Mouse (Mus musculus) urinary bladder, postnatal 4 days (tissue): ENCODE measurements around the gene Slc9a3r2.
"Not testable (repeated sequence)": the region's sequence is repeated elsewhere in the genome, so short reads cannot be mapped to it uniquely, and the experiment has no call there.

ENCODE experiments used
- DNase-seq, 2 experiments: peaks; one replicate each; pipeline ENCODE4 v3.0.0; 2021 to 2022; ENCODE audit warnings: low spot score in 2 of 2

Gene Slc9a3r2

DNA sequence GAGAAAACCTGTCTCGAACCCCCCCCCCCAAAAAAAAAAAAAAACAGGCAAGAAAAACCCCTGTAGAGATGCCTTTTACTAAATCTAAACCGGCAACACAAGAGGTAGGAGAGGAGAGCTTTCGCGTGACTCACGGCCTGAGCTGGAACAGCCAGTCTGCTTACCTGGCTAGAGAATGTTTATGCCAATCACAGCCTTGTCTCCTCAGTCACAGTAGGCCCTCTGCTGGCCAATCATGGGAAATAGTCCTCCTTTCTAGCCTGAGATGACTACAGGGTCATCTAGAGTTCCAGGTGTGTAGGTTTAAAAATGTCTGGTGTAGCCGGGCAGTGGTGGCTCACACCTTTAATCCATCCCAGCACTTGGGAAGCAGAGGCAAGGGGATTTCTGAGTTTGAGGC, 17.3 kb upstream of the Slc9a3r2 start:
- DNase-seq, result no peak

DNA sequence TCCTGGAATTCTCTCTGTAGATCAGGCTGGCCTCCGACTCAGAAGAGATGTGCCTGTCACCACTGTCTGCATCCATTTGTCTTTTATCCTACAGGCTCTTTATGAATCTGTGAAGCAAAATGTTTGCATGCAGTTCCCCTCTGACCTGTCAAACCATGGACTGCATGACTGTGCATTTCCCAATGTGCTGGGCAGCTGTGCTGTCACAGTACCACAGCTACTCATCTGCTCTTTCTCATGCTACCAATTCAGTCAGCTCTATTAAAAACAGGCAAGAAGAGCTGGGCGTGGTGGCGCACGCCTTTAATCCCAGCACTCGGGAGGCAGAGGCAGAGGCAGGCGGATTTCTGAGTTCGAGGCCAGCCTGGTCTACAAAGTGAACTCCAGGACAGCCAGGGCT, 16.9 kb upstream of the Slc9a3r2 start:
- not testable (repeated sequence) for DNase-seq

- no peak for DNase-seq
These were observed 8.1 kb upstream of the Slc9a3r2 start, which contains the start of gene Npw for GRCm38 (mm10) chr17:24658017-24658758. Npw (minus strand) TSS chr17:24658457.

DNA sequence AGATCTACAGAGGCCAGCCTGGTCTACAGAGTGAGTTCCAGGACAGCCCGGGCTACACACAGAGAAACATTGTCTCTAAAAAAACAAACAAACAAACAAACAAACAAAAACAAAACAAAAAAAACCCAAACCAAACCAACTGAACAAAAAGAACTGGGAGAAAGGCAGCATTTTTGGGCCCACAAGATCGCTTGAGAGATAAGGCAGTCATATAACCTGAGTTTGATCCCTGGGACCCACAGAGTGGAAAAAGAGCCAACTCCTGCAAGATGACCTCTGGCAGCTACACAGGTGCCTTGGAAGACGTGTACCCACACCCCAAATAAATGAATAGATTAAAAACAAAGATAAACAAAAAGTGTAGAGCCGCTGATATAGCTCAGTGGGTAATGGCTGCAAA, 4.8 kb upstream of the Slc9a3r2 start:
- no peak for DNase-seq

- peak; percentile 67 to 85 for DNase-seq
These were observed 4.0 kb upstream of the Slc9a3r2 start for GRCm38 (mm10) chr17:24653967-24654710.

- DNase-seq, result no peak
These were observed 1.7 kb upstream of the Slc9a3r2 start for GRCm38 (mm10) chr17:24651835-24652234.

DNA sequence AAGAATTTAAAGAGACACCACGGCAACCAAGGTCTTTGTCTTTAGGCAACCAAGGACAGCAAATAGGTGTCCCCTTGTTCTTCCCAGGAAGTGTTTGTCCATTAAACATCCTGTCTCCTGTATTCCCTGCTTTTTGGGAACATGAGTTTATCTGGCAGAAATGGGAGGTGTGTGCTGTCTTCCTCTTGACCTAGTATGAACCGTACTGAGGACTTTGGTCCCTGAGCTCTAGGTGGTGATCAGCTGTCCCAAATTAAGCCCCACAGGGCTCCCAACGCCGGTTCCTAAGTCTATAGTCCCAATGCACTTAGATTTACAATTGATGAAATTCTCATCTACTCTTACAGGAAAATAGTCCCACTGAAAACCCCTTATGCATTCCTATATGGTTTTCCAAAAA, 639 bp upstream of the Slc9a3r2 start:
- DNase-seq, result no peak

- DNase-seq, result no peak
These were observed 502 bp downstream of the Slc9a3r2 start for GRCm38 (mm10) chr17:24649581-24650069.

DNA sequence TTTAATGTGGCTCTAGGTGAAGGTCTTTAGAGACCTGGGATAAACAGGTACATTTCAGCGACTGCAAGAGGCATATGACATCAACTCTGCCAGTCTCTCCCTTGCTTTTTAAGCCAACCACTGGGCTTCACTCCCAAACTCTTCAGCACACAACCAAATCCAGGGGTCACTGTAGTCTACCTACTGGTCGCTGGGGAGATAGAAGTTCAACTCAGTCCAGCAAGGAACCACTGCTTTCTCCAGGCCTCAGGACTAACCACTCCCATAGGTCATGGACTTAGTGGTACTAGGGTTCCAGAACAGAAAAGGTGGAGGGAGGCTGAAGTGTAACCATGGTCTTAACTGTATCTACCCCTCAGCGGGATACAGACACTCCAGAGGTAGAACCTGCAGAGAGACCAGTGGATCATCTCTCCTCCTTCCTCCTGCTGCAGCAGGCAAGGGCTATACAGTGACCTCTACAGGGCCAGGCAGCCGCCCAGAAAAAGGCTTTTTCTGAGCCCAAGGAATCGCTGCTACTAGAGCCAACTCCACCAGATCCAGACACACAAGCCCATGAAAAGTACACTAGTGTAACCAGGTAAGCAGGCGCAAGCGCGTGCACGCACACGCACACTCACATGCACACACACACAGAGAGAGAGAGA, 1.3 kb downstream of the Slc9a3r2 start:
- no peak for DNase-seq

DNA sequence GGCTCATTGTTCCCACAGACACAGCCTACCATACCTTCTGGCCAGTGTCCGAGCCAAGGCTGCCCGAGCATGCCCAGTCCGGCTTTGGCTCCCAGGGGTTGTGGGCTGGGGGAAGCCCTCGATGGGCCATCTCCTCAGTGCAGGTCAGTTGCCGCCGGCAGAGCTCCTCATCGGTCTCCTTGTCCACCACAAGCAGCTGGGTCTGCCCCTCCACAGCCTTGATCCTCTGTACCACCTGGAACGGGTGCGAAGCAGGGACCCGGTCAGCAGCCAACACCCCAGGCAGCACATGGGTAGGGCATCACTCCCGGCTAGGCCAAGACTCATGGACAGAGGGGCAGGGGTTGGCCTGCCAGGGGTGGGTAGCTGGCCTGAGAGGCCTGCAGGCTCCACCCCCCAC, 2.6 kb downstream of the Slc9a3r2 start:
- DNase-seq, result no peak

DNA sequence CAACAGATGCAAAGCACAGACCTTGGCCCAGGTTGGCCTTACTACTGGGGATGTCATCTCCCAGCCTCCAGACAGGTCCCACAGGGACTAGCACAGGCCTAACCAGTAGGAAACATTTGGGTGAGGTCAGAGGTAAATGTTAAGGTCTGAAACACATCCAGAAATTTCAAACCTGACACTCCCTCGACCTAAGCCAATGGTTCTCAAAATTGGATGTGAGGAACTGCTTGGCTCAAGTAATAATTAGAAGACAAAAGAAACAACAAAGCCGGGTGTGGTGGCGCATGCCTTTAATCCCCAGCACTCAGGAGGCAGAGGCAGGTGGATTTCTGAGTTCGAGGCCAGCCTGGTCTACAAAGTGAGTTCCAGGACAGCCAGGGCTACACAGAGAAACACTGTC, 3.7 kb downstream of the Slc9a3r2 start:
- DNase-seq, result no peak

GRCm38 (mm10) chr17:24645916-24646315, 4.2 kb downstream of the Slc9a3r2 start:
- no peak for DNase-seq

DNA sequence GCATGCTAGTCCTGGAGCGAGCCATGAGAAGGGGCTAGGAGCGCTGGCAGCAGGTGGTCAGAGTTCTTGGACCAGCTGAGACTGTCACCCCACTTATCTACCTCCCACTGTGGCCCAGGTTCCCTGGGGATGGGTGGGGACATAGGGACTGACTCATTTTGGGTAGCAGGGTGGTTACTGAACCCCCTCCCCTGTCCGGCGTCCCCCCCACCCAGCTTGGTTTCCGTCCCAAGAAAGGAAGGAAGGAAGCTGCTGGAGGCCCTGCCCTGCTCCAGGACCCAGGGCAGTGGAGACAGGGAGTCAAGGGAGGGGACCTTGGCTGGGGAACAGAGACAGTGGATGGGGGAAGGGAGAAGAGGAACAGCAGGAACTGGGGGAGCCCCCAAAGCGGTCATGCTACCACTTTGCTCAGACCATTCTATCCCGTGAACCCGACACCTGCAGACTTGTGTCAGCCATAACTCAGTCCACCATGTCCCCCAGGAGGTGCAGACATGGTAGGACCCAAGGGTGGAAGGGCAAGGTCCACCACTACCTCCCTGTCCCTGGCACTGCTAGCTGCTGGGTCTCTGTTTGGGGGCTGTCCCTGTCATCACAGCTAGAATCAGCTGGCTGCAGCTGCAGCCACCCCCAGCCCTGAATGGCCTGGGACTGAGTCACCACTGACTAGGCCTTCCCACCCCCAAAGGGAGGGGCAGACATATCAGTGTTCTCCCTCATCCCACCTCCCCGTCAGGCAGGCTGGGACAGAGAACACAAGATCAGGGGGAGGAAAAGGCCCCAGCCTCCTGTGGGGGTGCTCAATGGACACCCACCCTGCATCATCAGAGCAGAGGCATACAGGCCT, 5.0 kb downstream of the Slc9a3r2 start:
- no peak for DNase-seq

DNA sequence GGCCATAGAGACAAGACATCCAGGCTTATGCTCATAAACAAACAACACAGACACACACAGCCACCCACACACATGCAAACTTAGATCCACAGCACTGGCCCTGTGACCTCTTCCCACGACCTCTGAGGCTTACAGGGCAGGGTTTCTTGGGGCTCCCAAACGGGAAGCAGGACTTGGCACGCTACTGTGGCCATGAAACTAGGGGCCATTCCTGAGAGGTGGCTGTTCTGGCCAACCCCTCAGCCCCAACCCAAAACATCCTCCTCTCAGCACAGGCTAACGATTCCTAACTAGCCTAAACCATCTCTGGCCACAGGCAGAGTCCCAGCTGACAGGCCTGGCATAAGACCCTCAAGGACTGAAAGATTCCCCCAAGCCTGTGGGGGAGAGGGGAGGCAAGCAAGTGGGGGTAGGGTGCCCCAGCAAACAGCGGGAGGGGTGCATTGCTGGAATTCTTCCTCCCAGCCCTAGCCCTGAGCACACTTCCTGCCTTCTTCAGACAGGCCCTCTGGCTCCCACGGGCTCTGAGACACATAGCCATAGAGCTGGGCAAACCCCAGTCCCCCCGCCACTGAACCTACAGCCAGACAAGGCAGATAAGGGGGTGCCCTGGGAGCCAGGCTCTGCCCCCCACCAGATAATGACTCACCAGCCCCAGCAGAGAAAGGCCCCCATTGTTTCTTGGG, 6.0 kb downstream of the Slc9a3r2 start:
- no peak for DNase-seq

- no peak for DNase-seq
These were observed 7.3 kb downstream of the Slc9a3r2 start for GRCm38 (mm10) chr17:24642791-24643343.

GRCm38 (mm10) chr17:24641944-24642343, 8.2 kb downstream of the Slc9a3r2 start:
- no peak for DNase-seq

- DNase-seq, result no peak
These were observed 9.5 kb downstream of the Slc9a3r2 start for GRCm38 (mm10) chr17:24640581-24640980.

DNA sequence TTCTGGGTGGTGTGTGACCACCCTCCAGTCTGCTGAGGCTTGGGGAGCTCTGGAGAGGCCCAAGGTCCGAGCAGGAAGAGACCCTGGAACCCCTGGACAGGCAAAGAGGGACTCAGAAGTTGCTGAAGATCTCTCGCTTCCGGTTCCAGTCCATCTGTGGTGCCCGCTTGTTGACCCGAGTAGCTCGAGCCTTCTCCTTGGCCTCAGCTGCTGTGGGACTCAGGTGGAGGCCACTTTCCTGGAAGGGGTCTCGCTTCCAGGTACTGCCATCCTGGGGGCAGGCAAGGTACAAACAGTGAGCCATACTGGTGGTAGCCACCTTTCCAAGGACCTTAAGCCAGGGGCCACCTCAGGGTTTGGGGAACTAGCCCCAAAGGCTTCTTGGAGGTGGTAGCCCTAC, 10.0 kb downstream of the Slc9a3r2 start:
- DNase-seq, result no peak

DNA sequence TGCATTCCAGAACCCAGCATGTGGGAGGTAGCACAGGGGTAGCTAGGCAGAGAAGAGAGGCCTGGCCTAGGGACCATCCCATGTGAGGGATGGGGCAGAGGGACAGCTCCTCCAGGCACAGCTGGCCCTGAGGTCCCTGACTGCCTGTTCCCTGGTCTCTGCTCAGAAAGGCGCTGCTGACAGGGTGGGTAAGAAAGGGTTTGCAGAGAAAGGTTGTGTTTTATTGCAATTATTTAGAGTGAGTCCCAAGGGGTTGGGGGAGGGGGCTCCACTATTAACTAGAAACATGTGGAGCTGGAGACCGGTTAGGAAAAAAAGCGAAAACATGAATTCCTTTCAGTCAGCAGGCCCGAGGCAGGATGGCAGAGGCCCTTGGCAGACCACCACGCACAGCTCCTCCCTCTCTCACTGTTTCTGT, 10.5 kb downstream of the Slc9a3r2 start:
- no peak for DNase-seq

DNA sequence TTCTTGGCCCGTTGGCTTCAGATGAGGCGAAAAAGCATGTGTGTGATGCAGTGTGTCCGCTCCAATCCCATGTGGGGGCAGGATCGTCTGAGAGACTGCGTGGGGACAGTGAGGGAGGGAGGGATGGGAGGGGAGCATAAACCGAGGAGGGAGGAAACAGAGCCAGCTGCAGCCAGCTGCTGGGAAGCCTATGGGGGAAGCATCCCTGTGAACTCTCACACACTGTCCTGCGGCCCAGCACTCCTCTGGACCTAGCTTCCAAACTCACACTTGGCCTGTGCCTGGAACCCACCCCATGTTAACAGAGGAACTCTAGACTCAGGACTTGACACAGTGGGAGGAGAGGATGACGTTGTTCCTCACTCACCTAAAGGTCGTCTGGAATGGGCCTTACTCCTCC, 11.3 kb downstream of the Slc9a3r2 start:
- peak; percentile 71 to 77 for DNase-seq

- DNase-seq, result no peak
These were observed 11.9 kb downstream of the Slc9a3r2 start for GRCm38 (mm10) chr17:24638214-24638613.
